Mouse (Mus musculus) thymus, adult 2 months (tissue): Measurements from ENCODE around the gene Serpind1.

Experiments
- CTCF ChIP-seq: fragments of 200-500 bp; IDR thresholded peaks from 2 replicates; pipeline ENCODE4 v1.5.1; 2012; ENCODE audit warnings: mild to moderate bottlenecking, control low read depth, low read length, moderate library complexity, borderline replicate concordance; ENCODE audit not compliant: control insufficient read depth, poor library complexity, insufficient read depth; ENCODE audit errors: extremely low read depth
- POLR2A ChIP-seq: fragments of 200-500 bp; IDR thresholded peaks from 2 replicates; pipeline ENCODE4 v1.6.1; 2012; ENCODE audit warnings: mild to moderate bottlenecking, low read length, control low read depth, moderate library complexity; ENCODE audit not compliant: control insufficient read depth, poor library complexity, insufficient read depth; ENCODE audit errors: extremely low read depth

- no peak for TF ChIP-seq POLR2A
- no peak for TF ChIP-seq CTCF
These were observed 684 bp downstream of the Serpind1 start for GRCm38 (mm10) chr16:17331855-17332254.
